Mouse (Mus musculus) urinary bladder, adult 2 months (tissue): Measurements from ENCODE around the gene Lipa. TPM values are rescaled to one million over a fixed set of nuclear protein-coding genes. Genes with fewer than 3 reads are reported as not detected.
A peak's percentile ranks its signal among the peaks of the same experiment; 100 is the strongest.

Experiments used
- DNase-seq: peaks from one replicate; pipeline ENCODE4 v3.0.0; 2022; ENCODE audit warnings: low spot score
- polyA plus RNA-seq: library from polyadenylated mRNA; depleted of rRNA; stranded (reverse); fragments of >200 nt; gene quantifications from 2 replicates; pipeline ENCODE4 v1.2.3, GENCODE M21; 2012

Gene Lipa
- polyA plus RNA-seq, 1 experiment = 34.8 TPM

DNA sequence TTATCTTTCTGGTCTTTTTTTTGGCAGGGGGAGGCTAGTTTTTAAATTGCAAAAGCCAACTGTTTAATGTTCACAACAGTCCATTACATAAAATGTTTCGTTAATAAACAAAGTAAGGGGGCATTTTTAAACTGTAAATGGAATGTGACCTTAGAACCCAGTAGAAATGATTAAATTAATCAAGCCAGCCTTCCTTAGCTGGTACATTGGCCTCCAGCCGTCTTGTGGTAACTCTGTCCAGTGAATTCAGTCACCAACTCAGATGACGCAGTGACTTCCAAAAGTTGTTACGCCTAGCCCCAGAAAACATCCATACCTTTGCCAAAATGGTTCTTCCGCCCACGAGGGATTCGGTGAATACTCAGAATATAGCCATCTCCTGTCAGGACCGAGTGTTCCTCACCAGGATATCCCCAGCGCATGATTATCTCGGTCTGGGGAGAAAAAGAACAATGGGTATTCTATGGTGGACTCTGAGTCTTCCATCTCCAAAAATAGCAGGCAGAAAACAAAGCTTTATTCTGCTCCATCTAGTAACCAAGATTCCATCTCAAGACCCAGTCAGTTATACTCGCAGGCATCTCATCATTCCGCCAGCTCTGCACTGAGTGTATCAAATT is 4.1 kb downstream of the Lipa start:
- DNase-seq = no peak

DNA sequence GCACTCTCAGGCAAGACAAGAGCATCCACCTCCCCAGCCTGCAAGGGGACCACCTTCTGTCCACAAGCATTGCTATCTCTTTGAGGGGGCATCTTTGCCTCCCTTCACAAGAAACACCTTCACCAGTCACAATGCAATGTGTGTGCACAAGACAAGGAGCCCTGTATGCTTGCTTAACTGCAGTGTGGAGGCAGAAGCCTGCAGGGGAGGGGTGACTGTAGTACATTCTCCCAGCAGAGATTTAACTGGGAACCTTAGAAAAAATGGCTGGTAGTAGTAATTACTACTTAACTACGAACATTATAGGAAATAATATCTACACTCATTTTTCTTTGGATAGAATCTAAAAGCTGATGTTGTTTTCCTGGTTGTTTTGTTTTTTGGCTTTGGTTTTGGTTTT is 5.3 kb downstream of the Lipa start:
- no peak for DNase-seq

DNA sequence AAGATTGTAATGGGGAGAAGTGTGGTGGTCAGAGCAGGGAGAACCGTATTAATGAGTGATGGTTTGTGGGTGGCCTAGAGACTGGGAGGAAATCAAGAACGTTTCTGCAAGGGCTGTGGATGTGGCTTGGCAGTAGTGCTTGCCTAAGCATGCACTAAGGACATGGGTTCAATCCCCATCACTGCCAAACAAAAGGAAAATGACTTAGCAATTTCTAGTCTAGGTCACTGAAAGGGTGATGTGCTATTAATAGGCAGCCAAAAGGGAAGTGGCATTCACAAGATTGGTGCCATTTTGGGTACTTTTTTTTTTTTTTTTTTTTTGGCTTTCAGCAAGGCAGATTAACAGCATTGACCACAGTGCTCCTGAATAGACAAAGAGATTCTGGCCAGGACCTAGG is 5.9 kb downstream of the Lipa start:
- DNase-seq = no peak

DNA sequence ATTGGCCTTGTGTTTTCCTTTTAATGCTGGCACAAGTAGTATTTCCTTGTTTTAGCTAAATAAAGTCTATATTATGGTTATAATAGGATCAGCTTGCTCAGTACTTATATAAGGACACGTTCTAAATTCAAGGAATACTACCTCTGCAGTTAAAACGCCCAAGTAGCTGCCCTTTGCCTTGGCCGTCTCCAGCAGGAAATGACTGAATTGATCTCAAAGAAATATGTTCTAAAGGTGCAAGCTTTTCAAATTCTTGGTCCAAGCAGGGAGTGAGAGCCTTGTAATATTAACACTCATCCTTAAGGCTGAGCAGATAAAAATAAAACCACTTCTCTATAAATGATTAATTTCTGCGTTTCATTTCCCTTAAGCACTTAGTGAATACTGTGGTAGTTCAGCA is 7.2 kb downstream of the Lipa start:
- DNase-seq = no peak

DNA sequence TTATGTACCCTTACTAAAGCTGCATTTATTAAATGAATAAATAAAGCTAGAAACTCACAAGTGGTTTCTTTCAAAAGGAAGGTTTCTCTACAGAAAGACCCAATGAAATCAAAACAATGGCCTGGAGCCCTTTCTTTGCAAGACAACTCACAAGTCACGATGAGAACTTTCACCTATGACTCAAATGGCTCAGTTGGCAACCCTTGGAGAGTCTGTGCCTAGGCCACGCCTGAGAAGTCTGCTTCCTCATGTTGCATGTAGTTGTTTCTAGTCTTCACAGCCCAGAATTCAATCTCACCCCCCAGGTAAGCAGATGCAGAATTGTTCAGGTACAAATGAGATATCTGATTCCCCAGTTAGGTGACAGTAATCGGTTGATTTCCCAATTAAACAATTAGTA is 7.6 kb downstream of the Lipa start:
- DNase-seq = no peak

DNA sequence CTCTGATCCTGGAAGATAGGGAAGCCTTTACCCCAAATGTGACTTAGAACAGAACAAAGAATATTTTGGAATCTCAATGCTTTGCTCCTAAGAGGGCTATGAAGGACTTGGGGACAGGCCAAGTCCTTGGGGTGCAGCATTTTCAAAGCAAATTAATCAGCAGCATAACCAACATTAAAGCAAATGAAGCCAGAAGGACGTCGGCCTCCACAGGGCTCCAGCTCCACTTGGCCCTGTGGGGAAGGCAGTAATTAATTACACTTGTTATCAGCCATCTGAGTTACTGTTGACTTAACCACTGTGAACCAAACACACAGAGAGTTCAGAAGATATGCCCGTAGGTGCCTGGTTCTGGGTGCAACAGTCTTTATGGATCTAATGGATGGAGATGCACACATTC is 8.5 kb downstream of the Lipa start:
- DNase-seq = no peak

DNA sequence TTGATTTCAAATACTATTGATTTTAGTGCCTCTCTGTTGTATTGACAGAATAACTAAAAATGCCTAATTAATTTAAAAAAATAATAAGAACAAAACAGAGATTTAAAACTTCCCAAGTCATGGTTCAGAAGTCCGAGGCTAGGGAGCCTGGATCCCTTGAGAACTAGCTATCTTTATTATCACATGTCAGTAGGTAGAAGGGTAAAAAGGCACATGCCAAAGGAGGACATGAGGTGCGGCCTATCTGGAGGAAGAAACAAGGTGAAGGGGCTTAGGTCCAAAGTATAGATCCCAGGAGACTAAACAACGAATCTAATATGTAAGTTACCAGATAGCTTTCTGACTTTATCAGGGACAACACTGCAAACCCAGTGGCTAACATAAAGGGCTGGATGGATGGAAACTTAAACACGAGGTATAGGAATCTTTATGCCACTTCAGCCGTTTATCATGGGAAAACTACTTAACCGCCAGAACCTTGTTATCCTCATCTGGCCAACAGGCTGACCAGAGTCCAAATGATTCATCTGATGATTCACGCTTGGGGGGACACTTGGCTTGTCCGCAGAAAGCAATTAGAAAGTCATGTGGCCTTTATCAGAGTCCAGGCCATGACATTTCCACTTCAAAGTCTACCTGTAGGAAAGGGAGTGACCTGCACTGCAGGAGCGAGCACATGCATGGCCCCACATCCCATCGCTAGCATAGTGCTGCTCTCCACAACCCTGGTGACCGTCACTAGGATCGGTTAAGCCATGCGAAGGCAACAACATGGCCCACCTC is 9.3 kb downstream of the Lipa start:
- DNase-seq = no peak

DNA sequence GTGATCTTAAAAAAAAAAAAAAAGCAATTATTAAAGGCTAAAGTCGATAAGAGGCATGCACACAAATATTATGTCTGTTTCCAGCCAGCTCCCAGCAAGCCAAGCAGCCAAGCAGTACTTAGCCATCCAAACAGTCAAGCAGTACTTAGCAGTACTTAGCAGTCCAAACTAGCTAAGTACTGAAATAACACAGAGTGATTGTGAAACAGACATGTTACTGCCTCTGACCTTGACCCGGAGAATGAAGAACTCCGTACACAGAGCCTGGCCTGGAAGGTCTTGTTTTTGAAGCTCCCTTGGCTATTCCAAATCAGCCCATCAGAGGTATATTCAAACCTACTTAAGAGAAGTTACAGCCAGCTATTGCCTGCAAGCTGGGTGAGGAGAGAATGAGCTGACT is 10.1 kb downstream of the Lipa start:
- no peak for DNase-seq

DNA sequence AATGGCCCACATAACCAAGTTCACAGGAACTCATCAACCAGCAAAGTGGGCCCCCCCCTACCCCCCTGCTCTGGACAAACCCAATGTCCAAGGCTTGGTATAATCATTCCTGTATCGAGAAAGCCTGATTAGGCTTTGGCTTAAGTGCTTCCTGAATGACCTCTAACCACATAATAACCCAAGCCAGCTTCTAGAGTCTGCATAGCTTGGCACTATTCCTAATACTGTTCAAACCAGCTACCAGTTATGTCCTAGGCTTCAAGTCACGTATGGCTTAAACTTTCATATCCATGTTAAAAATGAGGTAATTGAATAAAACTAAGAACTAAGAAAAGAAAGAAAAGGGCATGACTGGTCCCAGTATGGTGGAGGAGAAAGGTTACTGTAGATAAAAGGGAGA is 10.9 kb downstream of the Lipa start:
- no peak for DNase-seq

DNA sequence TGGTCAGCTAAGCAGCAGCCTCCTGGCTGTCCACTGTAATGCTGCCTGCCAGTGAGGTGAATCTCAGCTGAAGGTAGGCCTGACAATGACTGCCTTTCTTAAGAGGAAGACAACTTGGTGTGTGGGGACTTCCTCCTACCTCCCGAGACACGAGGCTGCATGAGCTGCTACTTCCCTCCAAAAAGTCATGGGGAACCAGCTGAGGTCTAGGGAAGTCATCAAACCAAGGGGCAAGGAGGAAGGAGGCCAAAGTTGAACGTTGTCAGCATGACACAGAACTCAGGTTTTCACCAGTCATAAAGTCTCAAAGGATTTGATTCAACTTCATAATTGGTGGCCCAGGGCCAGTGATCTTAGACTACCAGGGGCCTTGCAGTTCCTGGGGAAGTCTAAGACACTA is 11.6 kb downstream of the Lipa start:
- no peak for DNase-seq

DNA sequence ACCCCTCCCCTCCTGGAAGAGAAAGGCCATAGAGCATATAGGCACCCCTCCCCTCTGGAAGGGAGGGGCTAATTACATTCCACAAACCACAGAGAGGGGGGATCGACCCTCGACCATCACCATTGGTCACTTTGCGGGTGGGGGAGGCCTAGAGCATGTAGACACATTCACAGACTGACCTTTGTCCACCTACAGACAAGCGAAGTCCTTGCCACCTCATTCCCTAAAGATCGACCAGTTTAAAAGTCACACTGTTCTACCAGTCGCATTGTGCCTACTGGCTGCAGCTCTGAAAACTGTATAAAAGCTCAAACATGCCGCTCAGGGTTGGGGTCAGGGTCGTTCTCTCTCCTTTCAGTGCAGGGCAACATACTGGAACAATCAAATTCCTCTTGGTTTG is 15.7 kb downstream of the Lipa start:
- DNase-seq = no peak

DNA sequence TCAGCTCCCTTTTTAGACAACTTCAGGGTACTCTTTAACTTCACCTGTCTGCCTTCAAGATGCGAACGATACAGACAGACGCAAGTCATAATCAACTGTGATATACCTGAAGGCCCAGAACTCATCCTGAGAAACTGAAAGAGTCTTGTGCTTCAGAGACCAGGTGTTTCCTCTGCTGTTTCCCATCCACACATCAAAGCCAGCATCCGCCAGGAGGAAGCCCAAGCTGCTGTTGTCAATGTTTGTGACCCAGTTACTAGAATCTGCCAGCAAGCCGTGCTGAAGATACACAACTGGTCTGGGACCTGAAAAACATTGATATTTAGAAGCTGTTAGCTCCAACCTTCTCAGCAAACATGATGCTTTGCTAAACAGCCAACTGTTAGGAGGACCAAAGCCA is 16.6 kb downstream of the Lipa start:
- DNase-seq = no peak

DNA sequence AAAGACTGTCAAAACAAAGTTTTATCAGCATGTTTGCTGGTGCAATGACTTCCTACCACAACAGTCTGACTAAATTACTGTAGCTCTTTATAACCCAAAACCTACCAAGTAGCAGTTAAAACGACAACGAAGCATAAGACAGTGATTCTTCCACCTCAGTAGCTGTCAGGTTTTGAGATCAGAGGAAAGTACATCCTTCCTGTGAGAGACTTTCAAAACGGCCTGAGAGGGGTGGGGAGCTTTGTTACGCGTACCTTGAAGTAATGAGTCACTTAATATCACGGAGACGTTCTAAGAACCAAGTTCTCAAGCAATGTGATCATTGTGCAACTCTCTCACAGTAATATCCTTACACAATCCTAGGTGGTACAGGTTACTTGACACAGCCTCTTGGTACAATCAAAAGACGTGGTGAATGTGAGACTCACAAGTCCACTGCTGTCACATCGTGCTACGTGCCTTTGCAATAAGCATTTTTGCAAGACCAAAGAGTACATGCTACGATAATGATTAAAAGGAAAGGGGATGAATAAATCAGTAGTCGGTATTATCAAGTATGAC is 22.0 kb downstream of the Lipa start:
- DNase-seq = no peak

DNA sequence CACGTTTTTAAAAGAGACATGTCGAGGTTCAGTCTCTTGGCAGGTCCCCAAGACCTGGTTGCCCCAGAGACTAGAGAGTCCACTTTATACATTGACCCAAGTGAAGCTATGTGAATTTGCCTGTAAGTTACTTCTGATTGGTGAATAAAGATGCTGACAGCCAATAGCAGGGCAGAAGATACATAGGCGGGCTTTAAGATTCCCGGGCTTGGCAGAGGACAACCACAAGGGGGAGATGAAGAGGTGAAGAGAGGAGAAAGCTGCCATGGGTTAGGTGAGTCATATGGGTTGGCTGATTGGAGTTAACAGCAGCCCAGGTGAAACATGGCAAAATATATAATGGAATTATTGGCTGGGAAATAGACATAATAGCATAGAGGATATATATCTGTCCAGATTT is 26.5 kb downstream of the Lipa start:
- DNase-seq = no peak

DNA sequence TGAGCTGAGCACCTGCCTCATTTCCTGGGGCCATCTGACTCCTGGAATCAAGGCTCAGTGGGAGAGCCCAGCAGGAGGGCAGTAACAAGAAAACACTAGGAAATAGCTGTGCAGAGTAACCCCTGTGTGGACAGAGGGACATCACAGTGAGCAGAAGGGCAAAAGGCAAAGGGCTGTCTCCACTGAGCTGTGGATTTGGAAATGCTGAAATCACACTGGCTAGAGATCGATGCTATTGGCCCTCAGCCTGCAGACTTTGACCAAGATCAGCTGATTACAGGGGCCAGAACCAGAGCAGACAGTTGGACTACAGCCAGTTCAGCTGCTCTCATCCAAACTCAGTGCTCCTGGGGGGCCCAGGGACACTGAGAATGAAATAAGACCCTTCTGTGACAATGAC is 30.9 kb downstream of the Lipa start:
- DNase-seq = no peak

DNA sequence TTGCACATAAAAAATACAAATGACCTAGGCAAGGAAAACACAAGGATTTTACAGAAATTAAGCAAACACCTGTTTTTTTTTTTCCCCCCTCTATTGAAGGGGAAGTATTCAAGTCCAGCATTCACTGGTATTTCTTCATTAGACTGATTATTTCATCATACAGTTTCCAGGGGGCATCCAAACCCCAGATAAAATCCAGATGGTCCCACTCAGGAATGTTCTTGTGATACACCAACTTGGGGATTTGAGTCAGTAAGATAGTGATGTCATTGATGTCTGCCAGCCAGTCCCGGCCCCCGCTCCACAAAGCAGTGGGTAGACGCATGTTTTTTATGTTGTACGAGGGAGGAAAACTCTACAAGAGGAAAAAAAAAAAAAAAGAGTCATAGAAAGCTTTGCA is 33.4 kb downstream of the Lipa start:
- no peak for DNase-seq

DNA sequence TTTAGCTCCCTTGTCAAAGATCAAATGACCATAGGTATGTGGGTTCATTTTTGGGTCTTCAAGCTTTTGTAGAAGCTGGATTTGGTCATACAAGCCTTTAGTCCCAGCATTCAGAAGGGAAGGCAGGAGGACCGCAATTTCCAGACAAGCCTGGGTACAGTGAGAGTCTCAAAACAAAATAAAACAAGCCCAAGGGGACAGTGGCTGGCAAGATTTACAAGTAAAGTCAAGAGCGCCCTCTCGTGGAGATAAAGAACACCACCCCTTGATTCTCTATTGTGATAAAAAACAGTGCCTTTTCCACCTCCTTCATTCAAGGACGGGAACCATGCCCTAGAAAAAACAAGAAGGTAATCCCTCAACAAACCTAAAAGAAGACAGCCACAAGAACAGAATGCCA is 43.7 kb downstream of the Lipa start:
- no peak for DNase-seq

DNA sequence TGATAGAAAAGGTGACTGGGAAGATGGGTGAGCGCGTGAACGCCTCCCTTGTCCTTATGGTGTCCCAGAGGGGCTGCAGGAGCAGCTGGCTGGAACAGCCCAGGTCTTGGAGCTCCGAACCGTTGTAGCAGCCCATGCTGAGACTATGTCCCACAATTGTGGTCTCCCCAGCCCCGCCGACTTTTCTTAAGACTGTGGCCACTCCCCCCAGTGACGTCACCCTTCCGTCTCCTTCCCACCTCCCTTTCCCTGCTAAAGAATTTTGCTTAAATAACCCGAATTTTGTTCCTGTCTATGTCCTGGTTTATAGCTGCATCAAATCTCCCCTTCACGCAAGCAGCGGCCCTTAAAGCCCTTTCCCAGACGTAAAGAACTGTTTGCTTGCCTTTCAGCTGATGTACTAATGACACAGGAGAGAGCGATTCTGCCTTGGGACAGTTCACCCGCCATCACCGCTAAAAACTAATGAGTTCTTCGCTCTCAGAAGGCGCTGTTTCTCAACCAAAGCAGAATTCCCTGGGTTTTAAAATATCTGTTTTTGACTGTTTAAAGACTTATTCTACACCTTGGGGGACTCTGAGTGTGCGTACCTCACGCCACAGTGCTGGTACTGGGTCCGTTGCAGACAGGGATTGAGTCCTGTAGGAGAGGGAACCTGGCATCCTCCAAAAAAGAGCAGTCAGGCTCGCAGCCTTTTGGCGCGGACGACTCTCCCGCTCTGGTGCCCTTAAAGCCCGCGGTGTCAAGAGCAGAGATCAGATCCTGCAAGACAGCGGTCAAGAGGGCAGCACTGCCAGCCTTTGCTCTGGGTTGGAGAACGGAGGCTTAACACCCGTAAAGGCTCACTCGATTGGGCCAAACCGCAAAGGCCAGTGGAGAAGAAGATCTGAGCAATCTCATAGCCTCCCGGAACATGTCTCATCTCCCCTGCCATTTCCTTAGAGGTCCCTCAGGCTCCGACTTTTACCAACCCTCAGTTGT is 52.0 kb downstream of the Lipa start, which contains the start of gene Ch25h:
Gene Ch25h (minus strand): TSS at position 174 of the 981 bp plus-strand sequence.
- peak; percentile 25 for DNase-seq

DNA sequence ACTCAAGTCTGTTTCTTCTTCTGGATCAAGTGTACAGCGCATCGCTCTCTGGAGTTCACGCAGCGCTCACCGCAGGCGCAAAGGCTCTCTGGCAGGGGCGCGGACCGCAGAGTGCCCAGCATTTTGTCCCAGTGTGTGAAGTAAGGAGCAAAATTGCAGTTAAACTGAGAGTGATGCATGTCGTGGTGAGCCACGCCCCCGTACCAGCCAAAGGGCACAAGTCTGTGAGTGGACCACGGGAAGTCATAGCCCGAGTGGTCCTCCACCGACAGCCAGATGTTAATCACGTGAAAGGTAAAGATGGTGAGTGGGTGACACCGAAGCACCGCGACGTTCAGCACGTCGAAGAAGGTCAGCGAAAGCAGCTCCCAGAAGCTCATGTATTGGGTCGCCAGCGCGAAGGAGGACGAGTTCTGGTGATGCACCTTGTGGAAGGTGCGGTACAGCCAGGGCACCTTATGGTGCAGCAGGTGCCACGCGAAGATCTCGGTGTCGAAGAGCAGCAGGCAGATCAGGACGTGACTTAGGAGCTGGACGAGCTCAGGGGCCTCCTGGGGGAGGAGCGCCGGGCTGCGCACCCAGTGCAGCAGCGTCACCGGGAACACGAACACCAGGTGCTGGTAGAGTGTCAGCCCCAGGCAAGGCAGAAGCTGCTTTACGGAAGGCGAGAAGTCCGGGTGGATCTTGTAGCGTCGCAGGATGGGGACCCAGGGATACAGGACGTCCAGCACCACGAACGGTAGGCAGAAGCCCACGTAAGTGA is 52.9 kb downstream of the Lipa start:
- DNase-seq = no peak

DNA sequence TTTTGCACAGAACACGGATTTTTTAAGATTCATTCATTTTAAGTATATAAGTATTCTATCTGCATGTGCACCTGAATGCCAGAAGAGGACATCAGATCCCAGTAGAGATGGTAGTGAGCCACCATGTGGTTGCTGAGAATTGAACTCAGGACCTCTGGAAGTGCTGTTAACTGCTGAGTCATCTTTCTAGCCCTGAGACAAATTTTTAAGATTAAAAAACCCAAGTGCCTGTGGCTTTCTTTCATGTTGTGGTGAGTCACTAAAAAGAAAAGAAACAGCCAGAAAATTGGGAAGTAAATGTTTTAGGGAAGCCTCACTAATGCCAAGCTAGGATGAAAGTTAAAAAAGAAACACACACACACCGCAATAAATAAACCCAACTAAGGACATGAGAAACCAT is 55.6 kb downstream of the Lipa start:
- no peak for DNase-seq

DNA sequence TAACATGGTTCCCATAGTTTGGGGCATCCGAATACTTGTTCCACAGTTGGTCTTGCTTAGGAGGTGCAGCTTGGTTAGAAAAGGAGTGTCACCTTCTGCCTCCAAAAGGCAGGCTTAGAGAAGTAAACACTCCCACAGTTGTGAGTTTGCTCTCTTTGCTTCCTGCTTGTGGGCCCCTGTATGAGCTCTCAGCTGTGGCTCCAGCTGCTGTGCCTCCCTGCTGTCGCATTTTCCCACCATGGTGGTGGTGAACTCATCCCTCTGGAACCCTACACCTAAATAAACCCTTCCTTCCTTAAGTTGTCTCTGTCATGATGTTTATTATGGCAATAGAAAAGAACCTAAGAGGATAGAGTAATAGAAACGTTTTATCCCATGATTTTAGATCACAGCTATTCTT is 58.5 kb downstream of the Lipa start:
- no peak for DNase-seq
